Mouse (Mus musculus) neural tube, embryonic 11.5 days (tissue): ENCODE results near the gene Pnpo. TPM values are rescaled to one million over a fixed set of nuclear protein-coding genes. Genes with fewer than 3 reads are reported as not detected.
A peak's percentile ranks its signal among the peaks of the same experiment; 100 is the strongest.

ENCODE experiments used
- ATAC-seq: fragments of 200-750 bp; cut with Nextera tagmentation; 2 replicates; pipeline ENCODE4 v1.8.0; 2017; ENCODE audit warnings: moderate number of reproducible peaks, mild to moderate bottlenecking, moderate TSS enrichment, moderate library complexity; ENCODE audit not compliant: insufficient read depth, low FRiP score, low TSS enrichment
- DNase-seq: peaks from one replicate; pipeline ENCODE4 v3.0.0-alpha.2; 2015; ENCODE audit warnings: low spot score
- H3K27ac ChIP-seq: fragments of 300-500 bp; sonication (generic); 2 replicates; pipeline ENCODE4 v1.5.1; 2014; ENCODE audit warnings: low read depth, mild to moderate bottlenecking, low read length
- H3K27me3 ChIP-seq: fragments of 300-500 bp; sonication (generic); 2 replicates; pipeline ENCODE4 v1.6.1; 2014; ENCODE audit warnings: mild to moderate bottlenecking, low read length, mixed read lengths; ENCODE audit not compliant: control insufficient read depth, insufficient read depth
- H3K36me3 ChIP-seq: fragments of 300-500 bp; sonication (generic); 2 replicates; pipeline ENCODE4 v1.6.1; 2014; ENCODE audit warnings: mild to moderate bottlenecking, low read length, moderate library complexity, mixed read lengths; ENCODE audit not compliant: control insufficient read depth, insufficient read depth
- H3K4me1 ChIP-seq: fragments of 300-500 bp; sonication (generic); 2 replicates; pipeline ENCODE4 v1.6.1; 2014; ENCODE audit warnings: low read length, mixed read lengths; ENCODE audit not compliant: control insufficient read depth, insufficient read depth
- H3K4me2 ChIP-seq: fragments of 300-500 bp; sonication (generic); 2 replicates; pipeline ENCODE4 v1.6.1; 2014; ENCODE audit warnings: low read depth, mild to moderate bottlenecking, moderate library complexity
- H3K4me3 ChIP-seq: fragments of 300-500 bp; sonication (generic); 2 replicates; pipeline ENCODE4 v1.5.1; 2014; ENCODE audit warnings: low read depth, low read length
- H3K9ac ChIP-seq: fragments of 300-500 bp; sonication (generic); 2 replicates; pipeline ENCODE4 v1.6.1; 2014; ENCODE audit warnings: mild to moderate bottlenecking, low read length
- H3K9me3 ChIP-seq: fragments of 300-500 bp; sonication (generic); 2 replicates; pipeline ENCODE4 v1.6.1; 2016; ENCODE audit warnings: low read length; ENCODE audit not compliant: control insufficient read depth
- WGBS: fragments of 180-500 bp; shearing (Covaris S2); extraction: QIAGEN DNeasy Blood & Tissue Kit; methylation state at CpG from one replicate; pipeline ENCODE4 v1.1.7; 2014; 5-methylcytosine and 5-hydroxymethylcytosine counted together
- polyA plus RNA-seq: library from polyadenylated mRNA; unstranded; fragments of >200 nt; fragmentation: Nextera tagmentation; extraction: Ambion mirVana; gene quantifications from 2 replicates; pipeline ENCODE4 v1.2.1, GENCODE M21; 2014

The Pnpo gene
- 24.0 and 26.2 TPM in 2 replicates for polyA plus RNA-seq

DNA sequence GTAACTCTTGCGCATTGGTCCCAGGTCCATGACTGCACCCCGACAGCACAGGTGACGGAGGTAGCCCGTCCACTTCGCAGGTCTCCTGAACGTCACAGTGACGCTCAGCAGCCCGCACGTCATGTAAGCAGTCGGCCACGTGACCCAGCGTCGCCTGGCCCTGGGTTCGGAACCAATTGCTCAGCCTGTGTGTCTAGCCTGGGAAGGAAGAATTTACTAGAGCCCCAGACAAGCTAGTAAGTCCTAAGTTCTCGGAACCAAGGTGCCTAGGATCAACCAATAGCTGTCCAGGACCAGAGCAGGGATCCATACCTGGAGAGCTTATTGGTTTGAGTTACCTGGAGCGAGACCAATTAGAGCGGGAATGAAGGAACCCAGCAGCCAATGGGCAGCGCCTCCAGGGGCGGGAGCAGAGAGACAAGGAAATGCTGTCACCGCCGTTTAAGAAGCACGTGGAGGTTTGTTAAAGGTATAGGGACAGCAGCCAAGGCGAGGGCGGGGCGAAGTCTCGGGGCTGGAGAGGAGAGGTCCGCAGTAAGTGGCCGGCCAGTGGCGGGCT is at the start of gene Pnpo:
TSS of gene Pnpo (minus strand) at position 241 of the 559 bp plus-strand sequence.
- no peaks in the 10 kb centered on the region for H3K36me3 ChIP-seq
- H3K9me3 ChIP-seq, result no peaks in the 10 kb centered on the region
- H3K4me1 ChIP-seq, result 0 out of 2 replicates have a peak, but pooled peaks cover 3% of the 10 kb centered on the region
- peak; percentile 89 for DNase-seq
- H3K4me2 ChIP-seq, result peak within 1 kb of the TSS; percentile 85
- peak within 1 kb of the TSS; percentile 61 for H3K9ac ChIP-seq
- H3K27ac ChIP-seq, result no peak within 1 kb of the TSS
- peak; percentile 82 for ATAC-seq
- peak within 1 kb of the TSS; percentile 45 for H3K4me3 ChIP-seq
- H3K27me3 ChIP-seq, result no peaks in the 10 kb centered on the region
- WGBS, result under 1% methylated on average over 29 of the region's 29 CpGs

DNA sequence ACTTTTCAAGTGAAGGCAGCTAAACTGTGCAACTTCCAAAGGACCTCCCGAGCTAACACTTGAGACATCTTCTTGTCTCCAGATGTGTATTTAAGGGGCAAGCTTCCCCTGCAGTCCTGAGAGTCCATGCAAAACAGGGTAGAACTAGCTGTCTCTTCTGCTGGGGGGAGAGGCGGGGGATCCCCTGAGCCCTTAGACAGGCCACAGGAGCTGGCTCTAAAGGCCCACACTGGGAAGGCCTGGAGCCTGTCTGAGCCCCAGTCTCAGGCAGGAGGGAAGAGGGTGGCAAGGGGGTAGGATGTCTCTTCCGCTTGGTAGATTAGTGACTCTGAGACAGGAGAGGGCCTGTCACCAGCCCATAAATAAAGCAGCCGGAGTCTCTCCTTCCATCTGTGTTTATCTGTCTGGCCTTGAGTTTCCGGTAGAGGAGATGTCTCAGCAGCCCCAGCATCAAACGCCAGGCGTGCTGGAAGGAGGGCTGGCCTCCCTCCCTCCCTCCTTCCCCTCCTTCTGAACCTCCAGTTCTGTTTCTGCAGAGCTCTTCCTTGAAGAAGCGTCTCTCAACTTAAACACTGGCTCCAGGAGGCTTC is 49.0 kb upstream of the Pnpo start:
- no peak overlapping the region for H3K4me2 ChIP-seq
- 0 out of 2 replicates have a peak, but pooled peaks cover 3% of the 10 kb centered on the region for H3K27me3 ChIP-seq
- H3K9me3 ChIP-seq, result no peaks in the 10 kb centered on the region
- H3K4me1 ChIP-seq, result peaks cover 29% of the 10 kb centered on the region
- no peaks in the 10 kb centered on the region for H3K36me3 ChIP-seq
- H3K9ac ChIP-seq, result no peak overlapping the region
- ATAC-seq, result no peak
- WGBS, result 33% methylated on average over 8 of the region's 8 CpGs
- no peak overlapping the region for H3K27ac ChIP-seq
- no peak overlapping the region for H3K4me3 ChIP-seq
- DNase-seq, result no peak

DNA sequence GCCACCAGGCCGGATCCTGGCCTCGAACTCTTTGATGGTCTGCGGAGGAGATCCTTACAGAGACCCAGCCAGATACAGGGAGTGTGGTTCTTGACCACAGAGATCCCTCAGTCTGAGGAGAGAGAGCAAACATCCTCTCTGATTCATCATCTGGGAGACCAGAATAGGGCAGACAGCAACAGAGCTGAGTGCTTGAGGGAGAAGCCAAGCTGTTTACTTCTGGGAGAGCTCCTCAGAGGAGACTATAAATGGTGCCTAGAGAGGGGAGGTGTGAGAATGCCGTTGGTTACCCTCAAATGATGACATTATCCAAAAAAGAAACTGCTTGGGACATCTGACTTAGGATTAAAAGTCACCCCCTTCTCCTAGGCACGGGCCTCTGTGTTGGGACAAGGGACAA is 47.7 kb upstream of the Pnpo start:
- ATAC-seq, result no peak

DNA sequence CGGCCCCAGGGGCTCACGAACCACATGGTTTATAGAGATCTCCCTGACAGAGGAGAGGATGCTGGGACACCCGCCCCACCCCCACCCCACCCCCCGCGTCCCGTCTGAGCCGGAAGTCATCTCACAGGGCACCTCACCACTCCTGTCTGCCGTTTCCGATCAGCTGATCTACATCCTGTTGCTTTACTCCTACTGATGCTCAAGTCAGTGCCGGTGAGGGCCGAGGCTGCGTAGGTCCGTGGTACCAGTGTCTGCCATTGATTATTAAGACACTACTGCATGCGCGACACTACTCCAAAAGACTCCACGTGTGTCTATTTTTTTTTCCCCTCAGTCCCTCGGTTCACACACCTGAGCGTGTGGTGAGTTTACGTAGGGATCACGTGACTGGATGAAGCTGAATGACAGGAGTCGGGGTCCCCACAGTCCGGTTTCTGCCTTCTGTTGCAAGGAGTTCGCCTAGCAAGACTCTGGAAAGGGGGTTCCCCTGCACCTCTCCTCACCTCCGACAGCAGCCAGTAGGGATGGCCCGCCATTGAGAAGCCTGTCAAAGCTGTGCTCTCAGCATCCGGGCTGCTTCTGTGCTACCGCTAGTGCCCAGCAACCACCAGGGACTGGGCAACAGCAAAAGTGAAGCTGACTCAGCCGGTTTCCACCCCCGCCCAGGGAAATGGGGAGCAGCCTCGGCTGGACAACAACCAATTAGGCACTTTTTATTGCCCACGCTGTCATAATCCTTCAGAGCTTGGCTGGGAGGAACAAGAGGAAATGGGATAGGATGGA is 44.3 kb upstream of the Pnpo start:
- WGBS, result 10% methylated on average over 31 of the region's 31 CpGs
- H3K27ac ChIP-seq, result no peak overlapping the region

More for the DNA sequence above, 47.7 kb upstream of the Pnpo start:
- Histone ChIP-seq H3K27me3 (0 out of 2 replicates have a peak, but pooled peaks cover 4% of the 10 kb centered on the region), H3K27ac (no peak overlapping the region), H3K9me3 (no peaks in the 10 kb centered on the region), H3K36me3 (no peaks in the 10 kb centered on the region), H3K4me3 (no peak overlapping the region), H3K9ac (no peak overlapping the region), H3K4me1 (peaks cover 28% of the 10 kb centered on the region), H3K4me2 (no peak overlapping the region)
- no peak for DNase-seq
- WGBS, result 85% methylated on average over 5 of the region's 5 CpGs

DNA sequence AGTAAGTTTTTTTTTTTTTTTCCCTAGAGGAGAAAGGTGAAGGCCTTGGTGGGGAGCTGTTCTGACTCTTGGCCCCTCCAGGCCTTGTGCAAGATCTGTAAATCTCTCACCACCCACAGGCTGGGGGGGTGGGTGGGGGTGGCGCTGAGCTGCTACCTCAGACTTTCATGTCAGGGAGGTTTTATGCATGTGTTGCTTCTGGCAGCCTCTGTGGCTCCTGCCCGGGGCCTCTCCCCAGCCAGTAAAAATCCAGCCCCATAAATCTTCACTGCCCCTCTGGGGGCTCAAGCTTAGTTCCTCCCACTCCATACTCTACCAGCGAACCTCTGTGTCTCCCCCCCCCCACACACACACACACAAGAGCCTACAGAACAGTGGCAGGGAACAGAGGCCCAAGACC is 42.7 kb upstream of the Pnpo start:
- no peak for DNase-seq
- no peak overlapping the region for H3K4me2 ChIP-seq
- 0 out of 2 replicates have a peak, but pooled peaks cover 9% of the 10 kb centered on the region for H3K4me1 ChIP-seq
- H3K36me3 ChIP-seq, result no peaks in the 10 kb centered on the region
- no peak overlapping the region for H3K9ac ChIP-seq
- no peak for ATAC-seq
- H3K27ac ChIP-seq, result no peak overlapping the region
- 7% methylated on average over 3 of the region's 3 CpGs for WGBS
- H3K9me3 ChIP-seq, result no peaks in the 10 kb centered on the region
- H3K4me3 ChIP-seq, result no peak overlapping the region
- 0 out of 2 replicates have a peak, but pooled peaks cover 5% of the 10 kb centered on the region for H3K27me3 ChIP-seq

More for the DNA sequence above, 44.3 kb upstream of the Pnpo start:
- Histone ChIP-seq H3K9me3 (no peaks in the 10 kb centered on the region), H3K27me3 (0 out of 2 replicates have a peak, but pooled peaks cover 5% of the 10 kb centered on the region), H3K4me2 (peak overlapping the region; percentile 47), H3K4me3 (peak overlapping the region; percentile 17; the same call in 1 of the 2 replicates), H3K36me3 (no peaks in the 10 kb centered on the region), H3K4me1 (peaks cover 22% of the 10 kb centered on the region), H3K9ac (peak overlapping the region; percentile 30; the same call in 1 of the 2 replicates)
- DNase-seq (peak; percentile 42), ATAC-seq (no peak)

DNA sequence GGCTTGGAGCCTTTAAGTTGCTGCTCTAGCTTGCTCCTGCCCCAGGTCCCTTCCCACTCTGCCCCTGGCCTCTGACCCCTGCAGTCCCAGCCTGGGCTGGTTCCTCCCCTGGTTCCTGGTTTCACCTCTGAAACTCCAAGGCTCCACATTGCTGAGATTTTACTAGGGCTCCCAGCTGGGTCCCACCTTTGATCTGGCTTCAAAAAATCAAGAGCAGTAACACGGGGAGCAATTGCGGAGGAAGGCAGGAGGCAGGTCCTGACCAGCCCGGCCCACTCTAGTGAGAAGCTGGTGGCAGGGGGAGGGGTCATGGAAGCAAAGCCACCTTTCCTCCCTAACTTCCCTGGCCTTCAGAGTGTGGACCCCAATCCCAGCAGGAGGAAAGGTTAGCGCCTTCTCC is 41.1 kb upstream of the Pnpo start:
- Histone ChIP-seq H3K27me3 (0 out of 2 replicates have a peak, but pooled peaks cover 5% of the 10 kb centered on the region), H3K4me3 (no peak overlapping the region), H3K4me2 (no peak overlapping the region), H3K9ac (no peak overlapping the region), H3K4me1 (0 out of 2 replicates have a peak, but pooled peaks cover 8% of the 10 kb centered on the region), H3K36me3 (no peaks in the 10 kb centered on the region), H3K9me3 (no peaks in the 10 kb centered on the region), H3K27ac (no peak overlapping the region)
- no peak for ATAC-seq
- WGBS, result 7% methylated on average over 4 of the region's 4 CpGs
- no peak for DNase-seq

DNA sequence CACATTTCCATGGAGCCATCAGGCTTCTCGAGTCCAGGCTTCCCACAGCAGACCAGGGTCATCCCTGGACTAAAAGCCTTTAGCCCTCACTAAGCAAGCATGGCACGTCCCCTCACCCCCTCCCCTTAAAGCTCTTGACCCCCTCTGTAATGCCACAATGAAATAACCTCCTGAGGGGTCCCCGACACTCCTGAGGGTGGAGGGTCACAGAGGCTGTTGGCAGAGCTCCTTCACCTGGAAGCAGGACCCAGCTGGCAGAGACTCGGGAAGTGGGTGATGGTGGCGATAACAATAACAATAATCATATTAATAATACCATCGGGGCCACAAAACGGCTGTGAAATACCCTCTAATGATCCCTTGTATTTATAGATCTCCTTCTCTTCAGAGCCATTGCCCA is 39.1 kb upstream of the Pnpo start, which contains the start of gene Sp2:
TSS of gene Sp2 (minus strand) at position 101 of the 400 bp plus-strand sequence.
- Histone ChIP-seq H3K36me3 (no peaks in the 10 kb centered on the region), H3K27me3 (0 out of 2 replicates have a peak, but pooled peaks cover 5% of the 10 kb centered on the region), H3K4me3 (no peak within 1 kb of the TSS), H3K4me2 (no peak within 1 kb of the TSS), H3K4me1 (peaks cover 7% of the 10 kb centered on the region; the same call in 1 of the 2 replicates), H3K9ac (no peak within 1 kb of the TSS; the same call in 1 of the 2 replicates), H3K27ac (no peak within 1 kb of the TSS), H3K9me3 (no peaks in the 10 kb centered on the region)
- DNase-seq, result no peak
- 55% methylated on average over 7 of the region's 7 CpGs for WGBS
- no peak for ATAC-seq

DNA sequence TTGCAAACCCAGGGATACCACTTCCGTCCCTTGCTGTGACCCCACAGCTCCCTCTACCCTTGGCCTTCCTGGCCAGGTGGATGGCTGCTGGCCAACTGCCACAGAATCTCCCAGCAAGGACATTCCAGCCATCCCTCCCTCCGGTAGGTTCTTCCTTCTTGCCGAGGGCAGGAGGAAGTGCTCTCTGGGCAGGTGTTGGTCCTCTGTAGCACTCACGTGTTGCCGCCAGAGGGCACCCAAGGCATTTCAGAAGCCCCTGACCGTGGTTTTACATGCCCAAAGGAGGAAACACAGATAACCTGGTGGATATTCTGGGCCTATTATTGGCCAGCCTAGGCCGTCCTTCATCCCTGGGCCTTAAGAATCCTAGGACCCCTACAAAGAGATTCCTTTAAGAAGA is 38.6 kb upstream of the Pnpo start:
- Histone ChIP-seq H3K4me2 (no peak overlapping the region), H3K9ac (no peak overlapping the region; the same call in 1 of the 2 replicates), H3K4me1 (peaks cover 4% of the 10 kb centered on the region; the same call in 1 of the 2 replicates), H3K36me3 (no peaks in the 10 kb centered on the region), H3K9me3 (no peaks in the 10 kb centered on the region), H3K4me3 (no peak overlapping the region), H3K27me3 (0 out of 2 replicates have a peak, but pooled peaks cover 3% of the 10 kb centered on the region), H3K27ac (no peak overlapping the region)
- DNase-seq (peak; percentile 83), ATAC-seq (no peak)
- WGBS, result 4% methylated on average over 7 of the region's 7 CpGs
